Mouse (Mus musculus) CD8-positive naive resting alpha-beta T cell, adult 57 days (primary cell): Measurements from ENCODE around the gene Olfr657. TPM values are rescaled to one million over a fixed set of nuclear protein-coding genes. Genes with fewer than 3 reads are reported as not detected.

Experiments
- total RNA-seq: library from RNA; stranded (reverse); gene quantifications from one replicate; pipeline ENCODE4 v1.2.4, GENCODE M21; 2023

The Olfr657 gene
- total RNA-seq = not detected

DNA sequence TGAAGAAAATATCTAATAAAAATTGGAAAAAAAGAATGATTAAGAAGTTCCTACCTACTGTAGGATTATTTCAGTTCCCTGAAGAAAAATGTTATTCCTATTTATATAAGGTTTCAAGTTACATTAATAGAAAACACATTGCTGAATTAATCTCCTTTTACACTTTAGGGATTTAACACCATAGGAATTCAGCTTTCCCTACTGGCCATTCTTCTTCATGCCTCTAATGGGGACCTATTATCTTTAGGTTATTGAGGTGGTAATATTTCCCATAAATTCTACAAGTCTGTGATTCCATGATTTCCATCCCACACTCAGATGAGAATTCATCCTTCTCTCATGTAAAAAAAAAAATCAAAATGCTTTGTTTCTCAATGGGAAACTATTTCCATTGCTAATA lies at the start of gene Olfr657:
Olfr657 (plus strand) TSS at position 301 of the 400 bp plus-strand sequence.

DNA sequence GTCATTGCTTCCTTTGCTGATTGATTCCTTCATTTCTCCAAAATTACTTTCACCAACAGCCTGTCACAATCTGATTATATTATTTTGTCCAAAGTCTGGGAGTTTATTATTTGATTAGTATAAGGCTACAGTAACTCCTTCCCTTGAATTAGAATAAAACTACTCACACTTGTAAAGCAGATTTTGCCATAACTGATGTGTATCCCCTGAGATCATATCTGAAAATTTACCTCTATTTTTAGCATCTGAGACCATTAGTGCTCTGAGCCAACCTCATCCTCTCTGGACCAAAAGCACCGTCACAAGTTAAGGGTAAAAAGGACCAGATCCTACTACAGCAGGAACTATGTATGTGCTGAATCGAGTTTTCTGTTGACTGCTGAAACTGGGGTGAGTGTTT lies 47.6 kb upstream of the Olfr657 start, which contains the start of gene Olfr653:
Olfr653 (plus strand) TSS at position 301 of the 400 bp plus-strand sequence.

DNA sequence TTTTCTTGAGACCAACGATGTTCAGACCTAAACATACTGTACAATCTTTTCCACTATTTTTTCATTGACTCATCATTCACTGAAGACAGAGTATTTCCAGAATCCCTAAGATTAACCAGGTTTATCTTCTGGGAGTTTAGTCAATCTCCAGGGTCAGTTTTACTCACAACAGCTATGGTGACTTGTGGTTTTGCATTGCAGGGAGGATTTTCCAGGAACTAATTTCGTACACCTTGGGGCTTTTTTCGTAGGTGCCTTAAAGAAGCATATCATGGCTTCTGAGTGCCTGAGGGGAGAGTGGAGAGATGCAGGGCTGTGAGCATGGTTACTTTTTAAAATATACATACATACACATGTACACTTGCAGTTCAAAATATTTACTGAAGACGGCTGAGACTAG lies 37.9 kb upstream of the Olfr657 start, which contains the start of gene Olfr654:
Olfr654 (plus strand) TSS at position 301 of the 400 bp plus-strand sequence.

DNA sequence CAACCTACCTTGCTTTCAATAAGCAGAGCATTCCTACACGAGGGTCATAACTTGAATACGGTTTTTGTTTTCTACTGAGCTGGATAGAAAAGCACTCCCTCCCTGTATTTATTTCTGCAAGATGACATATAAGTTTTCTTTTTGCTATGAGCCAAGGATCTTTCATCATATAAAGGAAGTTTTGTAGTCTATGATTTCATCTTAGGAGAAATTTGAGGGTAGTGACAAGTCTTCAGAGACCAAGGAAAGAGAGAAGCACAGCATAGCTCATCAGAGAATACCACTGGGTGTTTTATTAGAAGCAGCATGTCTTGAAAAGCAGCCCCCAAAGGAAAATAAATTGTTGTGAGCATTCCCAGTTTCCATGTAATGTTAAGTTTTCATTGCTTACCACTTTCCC lies 22.9 kb upstream of the Olfr657 start, which contains the start of gene Olfr655:
Olfr655 (minus strand) TSS at position 101 of the 400 bp plus-strand sequence.

DNA sequence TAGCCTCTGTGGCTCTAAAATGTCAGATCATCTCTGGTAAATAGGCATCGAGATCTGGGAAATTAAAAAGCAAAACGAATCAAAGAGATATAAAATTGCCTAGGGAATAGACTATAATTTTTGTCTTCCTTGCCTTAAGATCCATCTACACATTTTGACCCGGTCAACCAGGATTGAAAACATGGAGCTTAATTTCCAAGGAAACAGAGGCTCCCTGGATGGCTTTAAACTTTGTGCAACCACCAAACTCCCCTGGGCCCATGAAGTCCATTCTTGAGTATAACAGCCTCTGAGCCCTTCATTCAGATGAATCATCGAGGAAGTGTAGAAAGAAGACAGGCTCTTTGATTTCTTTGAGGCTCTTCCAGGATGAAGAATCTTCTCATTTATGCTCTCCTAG lies 10.9 kb upstream of the Olfr657 start, which contains the start of gene Olfr656:
Olfr656 (plus strand) TSS at position 301 of the 400 bp plus-strand sequence.

DNA sequence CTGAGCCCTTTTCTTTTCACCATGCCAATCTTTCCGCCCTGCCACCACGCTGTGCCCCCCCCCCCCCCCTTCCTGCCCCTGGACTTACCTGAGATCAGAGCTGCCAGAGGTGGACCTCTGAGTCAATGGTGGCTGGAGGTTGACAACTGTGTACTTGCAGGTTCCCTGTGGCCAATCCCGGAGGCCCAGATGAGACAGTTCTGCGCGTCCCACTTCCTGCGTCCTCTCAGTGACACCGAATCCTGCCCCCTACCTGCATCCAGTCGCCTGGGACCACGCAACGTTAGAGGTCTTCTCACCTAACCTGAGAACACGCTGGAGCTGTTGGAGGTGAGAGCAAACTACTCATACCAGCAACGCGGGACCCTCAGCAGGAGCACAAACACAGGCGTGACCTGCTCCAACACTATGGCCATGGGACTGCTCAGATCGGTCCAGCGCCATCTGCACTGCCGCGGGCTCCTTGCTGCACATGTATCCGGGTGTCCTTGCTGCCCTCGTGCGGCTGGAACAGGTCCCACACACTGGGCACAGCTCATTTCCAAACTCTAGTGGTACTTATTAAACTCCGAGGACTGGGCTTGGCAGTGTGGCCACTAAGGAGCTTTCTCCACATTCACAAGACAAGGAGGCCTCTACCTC lies 22.4 kb downstream of the Olfr657 start, which contains the start of gene Olfr658:
Olfr658 (minus strand) TSS at position 465 of the 642 bp plus-strand sequence.

DNA sequence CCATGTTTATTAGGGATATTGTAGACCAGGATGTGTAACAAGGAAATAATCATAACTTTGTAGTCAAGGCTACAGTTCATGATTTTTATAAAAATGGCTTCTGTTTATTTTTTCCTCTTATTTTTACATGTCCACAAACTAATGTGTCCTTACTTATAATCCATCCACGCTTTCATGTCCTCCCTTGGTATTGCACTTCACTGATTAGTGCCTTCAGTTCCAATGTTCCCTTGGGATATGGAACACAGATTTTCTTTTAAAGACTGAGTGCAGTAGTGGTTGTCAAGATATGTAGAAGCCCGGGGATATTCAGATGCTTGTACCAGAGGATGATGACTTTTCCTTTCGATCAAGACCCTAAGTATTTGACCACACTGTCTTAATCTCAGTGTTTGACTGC lies 41.9 kb downstream of the Olfr657 start, which contains the start of gene Olfr659:
Olfr659 (plus strand) TSS at position 301 of the 400 bp plus-strand sequence.

DNA sequence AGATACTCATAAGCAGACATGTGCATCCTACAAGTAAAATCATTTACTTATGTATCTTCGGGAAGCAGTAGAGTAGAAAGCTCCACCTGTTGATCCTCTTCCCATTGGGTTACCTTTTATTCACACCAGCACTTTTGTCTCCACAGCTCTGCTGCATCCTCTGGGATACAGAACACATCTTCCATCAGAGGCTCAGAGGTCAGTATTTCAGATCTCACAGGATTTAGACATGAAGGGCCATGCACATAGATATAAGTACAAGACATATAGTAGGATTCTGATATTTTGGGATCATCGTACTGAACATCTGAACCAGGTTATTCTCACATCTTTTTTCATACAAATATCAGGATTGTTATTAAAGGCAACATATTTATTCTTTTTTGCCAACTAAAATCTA lies 61.6 kb downstream of the Olfr657 start, which contains the start of gene Olfr661:
Olfr661 (plus strand) TSS at position 301 of the 400 bp plus-strand sequence.

Other genes with a start within 250 kb of the Olfr657 start
- 9.8 TPM for gene Trim30c, start 224.0 kb upstream of the Olfr657 start, total RNA-seq
- gene Trim30a, start 159.6 kb upstream of the Olfr657 start, total RNA-seq = 73.6 TPM
- 7.2 TPM for gene Trim30d, start 116.9 kb upstream of the Olfr657 start, total RNA-seq
- not detected for gene Olfr651, start 74.7 kb upstream of the Olfr657 start, total RNA-seq
- gene Olfr652, start 63.9 kb upstream of the Olfr657 start, total RNA-seq = not detected
- not detected for gene Olfr653, start 47.5 kb upstream of the Olfr657 start, total RNA-seq
- gene Olfr654, start 37.8 kb upstream of the Olfr657 start, total RNA-seq = not detected
- 0.40 TPM for gene Olfr655, start 23.0 kb upstream of the Olfr657 start, total RNA-seq
- not detected for gene Olfr656, start 10.8 kb upstream of the Olfr657 start, total RNA-seq
- not detected for gene Olfr658, start 22.5 kb downstream of the Olfr657 start, total RNA-seq
- gene Olfr659, start 42.0 kb downstream of the Olfr657 start, total RNA-seq = not detected
- gene Olfr661, start 61.7 kb downstream of the Olfr657 start, total RNA-seq = not detected
- not detected for gene Usp17le, start 152.7 kb downstream of the Olfr657 start, total RNA-seq
- gene Usp17lb, start 217.8 kb downstream of the Olfr657 start, total RNA-seq = not detected
- not detected for gene Usp17la, start 232.2 kb downstream of the Olfr657 start, total RNA-seq